In genomic region chr11:9619986-9620385, GRCm38 (mm10) we compare ENCODE assay signal across 28 mouse cellular contexts.
"Had no signal": no experiment of that assay in that cellular context is flagged by ENCODE, and none has a peak within 500 bp of the region (broad histone marks: within the 10 kb centered on the region; RNA-seq: fewer than 3 reads in every experiment).

No protein-coding gene starts in this region.

- ATAC-seq: hindbrain, embryonic 16.5 days; inflammation-experienced regulatory T-cells, adult 6 months; intestine, embryonic 15.5 days; intestine, postnatal 0 days had no signal

- H3K27me3 ChIP-seq: heart, embryonic 12.5 days; hindbrain, embryonic 12.5 days; intestine, embryonic 15.5 days; limb, embryonic 12.5 days; liver, embryonic 13.5 days; liver, embryonic 15.5 days had no signal

- H3K4me3 ChIP-seq: gastrocnemius, adult 2 months; heart, embryonic 10.5 days; heart, embryonic 12.5 days; hindbrain, embryonic 10.5 days; hindbrain, embryonic 12.5 days; intestine, embryonic 15.5 days; layer of hippocampus, adult 2 months; left cerebral cortex, adult 2 months; limb, embryonic 10.5 days; limb, embryonic 12.5 days; liver, embryonic 13.5 days; liver, embryonic 15.5 days had no signal

- H3K27ac ChIP-seq: gastrocnemius, adult 2 months; heart, embryonic 10.5 days; hindbrain, embryonic 10.5 days; hindbrain, embryonic 12.5 days; hindbrain, embryonic 14.5 days; intestine, embryonic 15.5 days; layer of hippocampus, adult 2 months; left cerebral cortex, adult 2 months; limb, embryonic 10.5 days; limb, embryonic 12.5 days; liver, embryonic 13.5 days; liver, embryonic 15.5 days had no signal

- H3K4me2 ChIP-seq: heart, embryonic 12.5 days; hindbrain, embryonic 12.5 days; hindbrain, embryonic 14.5 days; intestine, embryonic 15.5 days; limb, embryonic 12.5 days; liver, embryonic 11.5 days; liver, embryonic 13.5 days; liver, embryonic 15.5 days had no signal

- H3K9me3 ChIP-seq: heart, embryonic 10.5 days; heart, embryonic 12.5 days; hindbrain, embryonic 10.5 days; hindbrain, embryonic 12.5 days; intestine, embryonic 15.5 days; limb, embryonic 10.5 days; limb, embryonic 12.5 days; liver, embryonic 13.5 days; liver, embryonic 15.5 days had no signal

- H3K9ac ChIP-seq: heart, embryonic 12.5 days; hindbrain, embryonic 12.5 days; hindbrain, embryonic 14.5 days; intestine, embryonic 15.5 days; limb, embryonic 12.5 days; liver, embryonic 13.5 days; liver, embryonic 15.5 days had no signal

- H3K4me1 ChIP-seq: heart, embryonic 10.5 days; heart, embryonic 12.5 days; hindbrain, embryonic 10.5 days; hindbrain, embryonic 12.5 days; intestine, embryonic 15.5 days; limb, embryonic 10.5 days; limb, embryonic 12.5 days; liver, embryonic 13.5 days; liver, embryonic 15.5 days had no signal

- H3K36me3 ChIP-seq: heart, embryonic 10.5 days; heart, embryonic 12.5 days; hindbrain, embryonic 10.5 days; hindbrain, embryonic 12.5 days; intestine, embryonic 15.5 days; limb, embryonic 10.5 days; limb, embryonic 12.5 days; liver, embryonic 13.5 days; liver, embryonic 15.5 days had no signal

- DNase-seq: gastrocnemius, adult 2 months; gastrocnemius, postnatal 10 days; gastrocnemius, postnatal 25 days; heart, adult 18-20 months; heart, postnatal 10 days; heart, postnatal 4 days; kidney, adult 18-20 months; kidney, adult 8-10 months; kidney, postnatal 10 days; kidney, postnatal 25 days; kidney, postnatal 4 days; liver; liver, embryonic 13.5 days had no signal
